Mouse (Mus musculus) hindbrain, embryonic 11.5 days (tissue): Measurements from ENCODE around the gene Hoxd12. TPM values are rescaled to one million over a fixed set of nuclear protein-coding genes. Genes with fewer than 3 reads are reported as not detected.

ENCODE experiments used
- ATAC-seq: fragments of 200-750 bp; cut with Nextera tagmentation; 2 replicates; pipeline ENCODE4 v1.8.0; 2017; ENCODE audit warnings: mild to moderate bottlenecking, moderate TSS enrichment, moderate library complexity; ENCODE audit not compliant: low FRiP score
- DNase-seq: peaks from one replicate; pipeline ENCODE4 v3.0.0-alpha.2; 2015; ENCODE audit warnings: low spot score
- H3K27ac ChIP-seq: fragments of 300-500 bp; sonication (generic); 2 replicates; pipeline ENCODE4 v1.5.1; 2014; ENCODE audit warnings: mild to moderate bottlenecking, low read depth, low read length
- H3K27me3 ChIP-seq: fragments of 300-500 bp; sonication (generic); 2 replicates; pipeline ENCODE4 v1.6.1; 2014; ENCODE audit warnings: mild to moderate bottlenecking, low read length, moderate library complexity, mixed read lengths; ENCODE audit not compliant: control insufficient read depth, insufficient read depth
- H3K36me3 ChIP-seq: fragments of 300-500 bp; sonication (generic); 2 replicates; pipeline ENCODE4 v1.6.1; 2014; ENCODE audit warnings: mild to moderate bottlenecking, low read length, moderate library complexity, mixed read lengths; ENCODE audit not compliant: control insufficient read depth, insufficient read depth
- H3K4me1 ChIP-seq: fragments of 300-500 bp; sonication (generic); replicated peaks from 2 replicates; pipeline ENCODE4 v1.6.1; 2014; ENCODE audit warnings: low read length, mixed read lengths; ENCODE audit not compliant: control insufficient read depth, insufficient read depth
- H3K4me2 ChIP-seq: fragments of 300-500 bp; sonication (generic); replicated peaks from 2 replicates; pipeline ENCODE4 v1.6.1; 2014; ENCODE audit warnings: mild to moderate bottlenecking, low read depth, low read length
- H3K4me3 ChIP-seq: fragments of 300-500 bp; sonication (generic); 2 replicates; pipeline ENCODE4 v1.5.1; 2014; ENCODE audit warnings: low read depth, low read length
- H3K9ac ChIP-seq: fragments of 300-500 bp; sonication (generic); 2 replicates; pipeline ENCODE4 v1.6.1; 2014; ENCODE audit warnings: low read depth, low read length
- H3K9me3 ChIP-seq: fragments of 300-500 bp; sonication (generic); 2 replicates; pipeline ENCODE4 v1.6.1; 2016; ENCODE audit warnings: low read length; ENCODE audit not compliant: control insufficient read depth
- whole genome bisulfite sequencing: fragments of 180-500 bp; shearing (Covaris S2); extraction: QIAGEN DNeasy Blood & Tissue Kit; methylation state at CpG from one replicate; pipeline ENCODE4 v1.1.7; 2014; 5-methylcytosine and 5-hydroxymethylcytosine counted together
- polyA plus RNA-seq: library from polyadenylated mRNA; unstranded; fragments of >200 nt; fragmentation: Nextera tagmentation; extraction: Ambion mirVana; gene quantifications from 2 replicates; pipeline ENCODE4 v1.2.1, GENCODE M21; 2014

Gene Hoxd12
- polyA plus RNA-seq, 1 experiment from 2014 or later = not detected

- no peaks in the 10 kb centered on the region for H3K36me3 ChIP-seq
- H3K4me3 ChIP-seq = no peak overlapping the region
- ATAC-seq (no peak), DNase-seq (no peak)
- H3K9me3 ChIP-seq = no peaks in the 10 kb centered on the region
- no peak overlapping the region for H3K9ac ChIP-seq
- peaks cover 91% of the 10 kb centered on the region for H3K27me3 ChIP-seq
- WGBS = 5% methylated on average over 3 of the region's 3 CpGs
- 0 out of 2 replicates have a peak, but pooled peaks cover 4% of the 10 kb centered on the region for H3K4me1 ChIP-seq
- no peak overlapping the region for H3K27ac ChIP-seq
- no peak overlapping the region for H3K4me2 ChIP-seq
Measured at GRCm38 (mm10) chr2:74669230-74669578, 5.6 kb upstream of the Hoxd12 start.

DNA sequence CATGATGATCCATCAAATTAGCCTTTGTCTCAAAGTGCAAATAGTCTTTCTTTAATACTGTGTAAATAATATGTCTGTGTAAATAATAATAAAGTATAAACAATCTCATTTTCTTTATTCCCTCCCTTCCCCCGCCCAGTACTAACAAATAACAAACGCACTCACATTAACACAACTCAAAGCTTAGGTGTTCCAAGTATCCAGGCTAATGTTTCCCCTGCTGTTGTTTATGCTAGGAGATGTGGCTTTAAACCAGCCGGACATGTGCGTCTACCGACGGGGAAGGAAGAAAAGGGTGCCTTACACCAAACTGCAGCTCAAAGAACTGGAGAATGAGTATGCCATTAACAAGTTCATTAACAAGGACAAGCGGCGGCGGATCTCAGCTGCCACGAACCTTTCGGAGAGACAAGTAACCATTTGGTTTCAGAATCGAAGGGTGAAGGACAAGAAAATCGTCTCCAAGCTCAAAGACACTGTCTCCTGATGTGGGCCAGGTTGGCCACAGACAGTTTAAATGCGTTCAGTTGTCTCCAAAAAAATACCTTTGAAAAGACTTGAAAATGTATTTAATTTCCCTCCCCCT is 5.1 kb upstream of the Hoxd12 start:
- DNase-seq = no peak
- peaks cover 91% of the 10 kb centered on the region for H3K27me3 ChIP-seq
- H3K27ac ChIP-seq = no peak overlapping the region
- no peak overlapping the region for H3K4me3 ChIP-seq
- 2% methylated on average over 14 of the region's 14 CpGs for WGBS
- H3K4me1 ChIP-seq = 0 out of 2 replicates have a peak, but pooled peaks cover 4% of the 10 kb centered on the region
- no peak for ATAC-seq
- no peaks in the 10 kb centered on the region for H3K36me3 ChIP-seq
- H3K9me3 ChIP-seq = no peaks in the 10 kb centered on the region
- H3K4me2 ChIP-seq = no peak overlapping the region
- H3K9ac ChIP-seq = no peak overlapping the region

GRCm38 (mm10) chr2:74670632-74671188 is 4.1 kb upstream of the Hoxd12 start:
- Histone ChIP-seq H3K9me3 (no peaks in the 10 kb centered on the region), H3K27me3 (peaks cover 93% of the 10 kb centered on the region), H3K9ac (no peak overlapping the region), H3K4me1 (0 out of 2 replicates have a peak, but pooled peaks cover 4% of the 10 kb centered on the region), H3K4me2 (no peak overlapping the region), H3K36me3 (no peaks in the 10 kb centered on the region), H3K27ac (no peak overlapping the region), H3K4me3 (no peak overlapping the region)
- 2% methylated on average over 3 of the region's 3 CpGs for WGBS
- ATAC-seq = no peak
- no peak for DNase-seq

DNA sequence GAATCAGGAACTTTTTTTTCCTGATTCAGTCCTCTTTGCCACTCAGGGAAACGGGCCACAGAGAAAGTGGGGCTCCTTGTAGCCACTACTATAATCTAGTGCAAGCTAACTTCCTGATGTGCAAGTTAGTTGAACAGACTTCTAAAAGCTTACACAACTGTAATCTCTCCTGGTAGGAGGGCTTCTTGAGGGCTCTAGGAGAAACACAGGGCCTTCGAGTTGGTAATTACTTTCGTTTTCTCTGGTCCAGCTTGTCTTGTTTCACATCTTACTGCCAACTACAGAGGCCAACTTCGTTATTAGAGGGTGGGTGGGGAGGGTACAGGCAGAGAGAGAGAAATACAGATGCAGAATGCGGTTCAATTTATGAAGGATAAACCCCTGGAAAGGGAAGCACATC is 3.0 kb upstream of the Hoxd12 start:
- H3K4me3 ChIP-seq = no peak overlapping the region
- DNase-seq = no peak
- peaks cover 94% of the 10 kb centered on the region for H3K27me3 ChIP-seq
- H3K4me1 ChIP-seq = 0 out of 2 replicates have a peak, but pooled peaks cover 4% of the 10 kb centered on the region
- no peaks in the 10 kb centered on the region for H3K9me3 ChIP-seq
- no peaks in the 10 kb centered on the region for H3K36me3 ChIP-seq
- 3% methylated on average over 5 of the region's 5 CpGs for WGBS
- no peak overlapping the region for H3K4me2 ChIP-seq
- ATAC-seq = no peak
- no peak overlapping the region for H3K27ac ChIP-seq
- no peak overlapping the region for H3K9ac ChIP-seq

- ATAC-seq (peak; percentile 69), DNase-seq (peak; percentile 84)
- no peak overlapping the region for H3K4me3 ChIP-seq
Measured at GRCm38 (mm10) chr2:74672481-74673362, 2.1 kb upstream of the Hoxd12 start.

DNA sequence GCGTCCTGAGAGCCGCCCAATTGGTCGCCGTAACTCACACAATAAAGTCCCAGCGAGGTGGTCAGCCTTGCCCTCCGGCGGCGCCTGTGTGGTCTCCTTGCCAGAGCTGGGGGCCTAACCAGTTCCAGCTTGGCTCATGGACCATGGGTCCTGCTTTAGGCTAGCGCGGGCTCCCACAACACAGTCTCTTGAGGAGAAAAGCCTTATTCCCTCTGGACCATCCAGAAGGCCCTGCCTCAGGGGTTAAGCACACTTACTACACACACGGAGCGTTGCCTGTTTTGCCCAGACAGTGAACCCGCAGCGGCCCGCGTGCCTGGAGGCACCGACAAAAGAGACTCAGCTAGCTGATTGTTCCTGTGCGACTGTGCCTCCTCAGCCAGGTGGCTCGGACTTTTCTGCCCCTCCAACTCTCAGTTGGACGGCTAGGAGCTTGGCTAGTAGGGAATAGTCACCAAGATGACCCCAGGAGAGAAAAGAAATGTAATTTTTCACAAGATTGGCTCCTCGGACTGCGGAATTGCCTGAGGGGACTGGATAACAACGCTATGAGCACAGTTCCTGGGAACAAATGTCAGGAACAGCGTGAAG is 883 bp upstream of the Hoxd12 start:
- H3K4me2 ChIP-seq = no peak overlapping the region
- no peaks in the 10 kb centered on the region for H3K36me3 ChIP-seq
- no peak overlapping the region for H3K27ac ChIP-seq
- peaks cover 95% of the 10 kb centered on the region for H3K27me3 ChIP-seq
- ATAC-seq (no peak), DNase-seq (no peak)
- H3K9ac ChIP-seq = no peak overlapping the region
- 0 out of 2 replicates have a peak, but pooled peaks cover 2% of the 10 kb centered on the region for H3K4me1 ChIP-seq
- H3K4me3 ChIP-seq = no peak overlapping the region
- under 1% methylated on average over 24 of the region's 24 CpGs for WGBS
- no peaks in the 10 kb centered on the region for H3K9me3 ChIP-seq

More at GRCm38 (mm10) chr2:74672481-74673362, 2.1 kb upstream of the Hoxd12 start:
- H3K27me3 ChIP-seq = peaks cover 95% of the 10 kb centered on the region
- WGBS = under 1% methylated on average over 40 of the region's 40 CpGs
- no peaks in the 10 kb centered on the region for H3K36me3 ChIP-seq
- H3K9ac ChIP-seq = no peak overlapping the region
- H3K4me2 ChIP-seq = peak overlapping the region; percentile 27
- H3K4me1 ChIP-seq = 0 out of 2 replicates have a peak, but pooled peaks cover 4% of the 10 kb centered on the region
- H3K27ac ChIP-seq = no peak overlapping the region
- H3K9me3 ChIP-seq = no peaks in the 10 kb centered on the region

DNA sequence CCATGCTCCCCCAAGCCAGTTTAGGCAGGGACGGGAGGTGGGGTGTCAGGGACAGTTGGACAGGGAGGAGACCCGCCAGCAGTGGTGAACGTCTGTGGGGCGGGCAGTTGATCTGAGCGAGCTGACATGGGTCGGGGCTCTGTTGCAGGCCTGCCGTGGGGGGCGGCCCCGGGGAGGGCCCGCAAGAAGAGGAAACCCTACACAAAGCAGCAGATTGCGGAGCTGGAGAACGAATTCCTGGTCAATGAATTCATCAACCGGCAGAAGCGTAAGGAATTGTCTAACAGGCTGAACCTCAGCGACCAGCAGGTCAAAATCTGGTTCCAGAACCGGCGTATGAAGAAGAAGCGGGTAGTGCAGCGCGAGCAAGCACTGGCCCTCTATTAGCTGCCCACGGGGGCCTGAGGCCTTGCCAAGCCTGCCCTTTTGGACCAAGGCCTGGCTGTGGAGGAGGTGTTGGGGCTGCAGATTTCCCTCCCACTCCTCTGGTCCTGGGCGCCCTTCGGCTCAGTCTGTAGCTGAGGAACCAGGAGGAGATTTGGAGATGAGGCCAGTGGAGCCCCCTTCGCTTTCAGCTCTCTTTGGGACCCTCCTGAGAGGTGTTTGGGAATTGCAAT is 961 bp downstream of the Hoxd12 start:
- Histone ChIP-seq H3K4me3 (no peak overlapping the region), H3K27me3 (peaks cover 97% of the 10 kb centered on the region), H3K9me3 (no peaks in the 10 kb centered on the region), H3K27ac (no peak overlapping the region), H3K9ac (no peak overlapping the region), H3K36me3 (no peaks in the 10 kb centered on the region), H3K4me1 (0 out of 2 replicates have a peak, but pooled peaks cover 2% of the 10 kb centered on the region), H3K4me2 (no peak overlapping the region)
- ATAC-seq = no peak
- WGBS = 4% methylated on average over 24 of the region's 24 CpGs
- DNase-seq = no peak

DNA sequence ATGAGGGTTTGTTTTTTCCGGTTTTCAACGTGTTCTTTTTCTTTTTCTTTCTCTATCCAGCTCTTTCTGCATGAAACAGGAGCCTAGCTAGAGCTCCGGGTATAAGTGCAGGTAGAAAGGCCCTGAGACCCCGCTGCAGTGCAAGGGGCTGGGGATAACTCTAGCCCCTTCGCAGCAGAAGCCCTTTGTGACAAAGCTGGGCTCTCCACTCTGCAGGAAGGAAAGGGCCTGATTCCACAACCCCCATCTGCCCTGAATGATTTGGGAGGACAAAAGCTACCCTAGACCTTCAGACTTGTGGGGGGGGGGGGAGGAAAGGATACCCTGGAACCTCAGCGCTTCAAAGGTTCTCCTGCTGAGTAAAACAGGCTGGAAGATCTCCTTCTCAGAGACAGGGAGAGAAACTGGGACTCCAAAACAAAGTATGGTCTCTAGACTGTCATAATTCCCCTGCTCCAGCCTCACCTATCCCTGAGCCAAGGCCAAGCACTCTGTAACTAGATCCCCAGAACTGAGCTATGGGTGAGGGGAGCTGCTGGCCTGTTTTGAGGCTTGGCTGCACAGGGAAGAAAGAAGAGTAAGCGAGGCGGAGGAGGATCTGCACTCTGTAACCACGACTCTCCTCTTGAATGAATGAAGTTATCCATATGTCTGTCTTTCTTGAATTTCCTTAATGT is 1.7 kb downstream of the Hoxd12 start:
- Histone ChIP-seq H3K4me2 (no peak overlapping the region), H3K27me3 (peaks cover 99% of the 10 kb centered on the region), H3K4me1 (0 out of 2 replicates have a peak, but pooled peaks cover 2% of the 10 kb centered on the region), H3K4me3 (no peak overlapping the region), H3K9ac (no peak overlapping the region), H3K36me3 (no peaks in the 10 kb centered on the region), H3K27ac (no peak overlapping the region), H3K9me3 (no peaks in the 10 kb centered on the region)
- ATAC-seq (no peak), DNase-seq (no peak)
- WGBS = 3% methylated on average over 9 of the region's 9 CpGs
